Mouse (Mus musculus) natural killer cell, adult 2 months (primary cell): Measurements from ENCODE around the gene Olfr996.
"Not testable (repeated sequence)": the region's sequence is repeated elsewhere in the genome, so short reads cannot be mapped to it uniquely, and the experiment has no call there.

ENCODE experiments used
- DNase-seq, 2 experiments: peaks; one replicate each; pipeline ENCODE4 v3.0.0; 2022; ENCODE audit warnings: low spot score in 2 of 2

The Olfr996 gene

GRCm38 (mm10) chr2:85578915-85579314, at the start of gene Olfr996:
Gene Olfr996, plus strand, starts transcription at chr2:85579215.
- no peak for DNase-seq

GRCm38 (mm10) chr2:85532082-85532778, 46.8 kb upstream of the Olfr996 start:
- no peak for DNase-seq

GRCm38 (mm10) chr2:85533934-85534333, 45.1 kb upstream of the Olfr996 start:
- no peak for DNase-seq

GRCm38 (mm10) chr2:85554806-85555205, 24.2 kb upstream of the Olfr996 start:
- DNase-seq, result no peak

GRCm38 (mm10) chr2:85560226-85560625, 18.8 kb upstream of the Olfr996 start:
- no peak for DNase-seq

GRCm38 (mm10) chr2:85561187-85561586, 17.8 kb upstream of the Olfr996 start:
- no peak for DNase-seq

GRCm38 (mm10) chr2:85588648-85589047, 9.6 kb downstream of the Olfr996 start, which contains the start of gene Olfr998:
Gene Olfr998, plus strand, starts transcription at chr2:85588948.
- DNase-seq, result not testable (repeated sequence)

GRCm38 (mm10) chr2:85611803-85612202, 32.8 kb downstream of the Olfr996 start, which contains the start of gene Olfr1000:
Gene Olfr1000, minus strand, starts transcription at chr2:85611903.
- DNase-seq, result no peak
